ENCODE assay signal across 14 mouse cellular contexts in the genomic region with DNA sequence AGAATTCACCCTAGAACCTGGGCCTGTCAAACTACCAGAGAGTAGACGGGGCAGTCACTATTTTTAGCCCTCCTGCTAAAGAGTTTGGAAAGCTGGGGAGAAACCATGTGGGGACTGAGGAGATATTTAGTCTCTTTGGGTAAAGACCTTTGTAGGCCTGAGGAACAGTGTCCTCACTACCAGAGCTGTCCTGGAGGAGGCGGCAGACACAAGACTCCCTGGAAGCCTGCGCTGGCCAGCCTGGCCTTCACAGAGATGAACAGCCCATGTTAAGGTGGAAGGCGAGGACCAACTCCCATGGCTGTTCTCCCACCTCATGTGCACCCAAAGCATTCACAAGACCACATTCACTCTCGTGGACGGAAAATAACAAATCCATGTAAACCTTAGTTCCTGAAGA. TPM values are rescaled to one million over a fixed set of nuclear protein-coding genes. Genes with fewer than 3 reads are reported as not detected.
DNase-seq lines count a peak whose midpoint lies in the region; ATAC-seq and TF ChIP-seq lines count a peak whose summit lies in the region.
"Had no signal": no experiment of that assay in that cellular context is flagged by ENCODE, and none has a peak within 500 bp of the region (broad histone marks: within the 10 kb centered on the region; RNA-seq: fewer than 3 reads in every experiment).

No protein-coding gene starts in this region.

- 81% methylated on average over 6 of the region's 6 CpGs for WGBS in intestine, postnatal 0 days
- WGBS in intestine, embryonic 16.5 days = 81% methylated on average over 6 of the region's 6 CpGs
- 74% methylated on average over 6 of the region's 6 CpGs for WGBS in liver, postnatal 0 days (ENCODE audit: insufficient replicate concordance)

- no peak overlapping the region for H3K4me2 ChIP-seq in intestine, postnatal 0 days (replicated peaks; ENCODE audit: low read depth)
- no peak overlapping the region for H3K4me2 ChIP-seq in intestine, embryonic 16.5 days (ENCODE audit: low read depth, low read length)
- no peak overlapping the region for H3K4me2 ChIP-seq in liver, postnatal 0 days (ENCODE audit: low read depth, low read length)

- ATAC-seq in intestine, postnatal 0 days = no peak
- no peak for ATAC-seq in intestine, embryonic 16.5 days
- no peak for ATAC-seq in liver, postnatal 0 days
- ATAC-seq in monocyte, adult 5-6 weeks (replicated peaks; ENCODE audit: insufficient number of reproducible peaks, low FRiP score, low TSS enrichment, poor library complexity, severe bottlenecking) = no peak
- ATAC-seq: hindbrain, postnatal 0 days had no signal

- no peak overlapping the region for H3K9ac ChIP-seq in intestine, postnatal 0 days (ENCODE audit: low read depth, low read length)
- no peak overlapping the region for H3K9ac ChIP-seq in intestine, embryonic 16.5 days (ENCODE audit: low read depth, low read length)
- H3K9ac ChIP-seq in liver, postnatal 0 days (replicated peaks) = no peak overlapping the region

- H3K4me1 ChIP-seq in intestine, postnatal 0 days (replicated peaks; ENCODE audit: control insufficient read depth, insufficient read depth, low read length) = 0 out of 2 replicates have a peak, but pooled peaks cover 9% of the 10 kb centered on the region
- peaks cover 10% of the 10 kb centered on the region; the same call in 1 of the 2 replicates for H3K4me1 ChIP-seq in intestine, embryonic 16.5 days (ENCODE audit: control insufficient read depth, insufficient read depth, low read length)
- peaks cover 42% of the 10 kb centered on the region for H3K4me1 ChIP-seq in liver, postnatal 0 days (ENCODE audit: insufficient read depth)

- peak; percentile 27 for DNase-seq in 3T3-L1 (ENCODE audit: low read depth, low spot score)
- DNase-seq in NIH3T3 (ENCODE audit: low read depth) = peak; percentile 21
- DNase-seq in liver, postnatal 0 days = no peak
- DNase-seq in left cerebral cortex, adult 2 months (ENCODE audit: extremely low spot score in 1 of 2, low spot score in 2 of 2) = no peak
- DNase-seq: adrenal gland, adult 2 months; cerebellum, postnatal 14 days; layer of hippocampus, adult 9-11 months; thymus, adult 18-20 months had no signal

- intact Hi-C loops in left cerebral cortex, adult 2 months (cut with DNase I) = no loop called here

- no peaks in the 10 kb centered on the region for H3K27me3 ChIP-seq in intestine, postnatal 0 days (replicated peaks; ENCODE audit: control insufficient read depth, insufficient read depth, low read length)
- H3K27me3 ChIP-seq in intestine, embryonic 16.5 days (replicated peaks; ENCODE audit: control insufficient read depth, insufficient read depth, low read length) = no peaks in the 10 kb centered on the region
- no peaks in the 10 kb centered on the region for H3K27me3 ChIP-seq in liver, postnatal 0 days (ENCODE audit: insufficient read depth, low read length)

- no peak overlapping the region for H3K27ac ChIP-seq in intestine, postnatal 0 days (ENCODE audit: low read depth, low read length)
- no peak overlapping the region for H3K27ac ChIP-seq in intestine, embryonic 16.5 days (ENCODE audit: low read length)
- H3K27ac ChIP-seq in liver, postnatal 0 days (ENCODE audit: low read depth) = no peak overlapping the region
- H3K27ac ChIP-seq in left cerebral cortex, adult 2 months = no peak overlapping the region
- H3K27ac ChIP-seq: embryonic facial prominence, embryonic 10.5 days; hindbrain, postnatal 0 days had no signal

- H3K36me3 ChIP-seq in intestine, postnatal 0 days (ENCODE audit: control insufficient read depth, insufficient read depth) = no peaks in the 10 kb centered on the region
- H3K36me3 ChIP-seq in intestine, embryonic 16.5 days (ENCODE audit: control insufficient read depth, insufficient read depth, low read length) = no peaks in the 10 kb centered on the region
- no peaks in the 10 kb centered on the region; the same call in 1 of the 2 replicates for H3K36me3 ChIP-seq in liver, postnatal 0 days (replicated peaks; ENCODE audit: insufficient read depth, low read length)
- H3K36me3 ChIP-seq: embryonic facial prominence, embryonic 10.5 days had no signal

- H3K9me3 ChIP-seq in intestine, postnatal 0 days (ENCODE audit: control insufficient read depth) = no peaks in the 10 kb centered on the region
- no peaks in the 10 kb centered on the region for H3K9me3 ChIP-seq in intestine, embryonic 16.5 days (ENCODE audit: control insufficient read depth, low read length)
- H3K9me3 ChIP-seq in liver, postnatal 0 days (ENCODE audit: low read length) = no peaks in the 10 kb centered on the region
- H3K9me3 ChIP-seq: embryonic facial prominence, embryonic 10.5 days had no signal

- no peak for TF ChIP-seq EP300 in liver, postnatal 0 days (IDR thresholded peaks at IDR 0.05; ENCODE audit: low read depth)

- TF ChIP-seq CTCF in intestine, postnatal 0 days (IDR thresholded peaks at IDR 0.05; ENCODE audit: low read depth) = peak; percentile 36
- TF ChIP-seq CTCF in liver, postnatal 0 days (IDR thresholded peaks at IDR 0.05; ENCODE audit: low read depth) = peak; percentile 45
- TF ChIP-seq CTCF in left cerebral cortex, adult 2 months (IDR thresholded peaks at IDR 0.05) = no peak

- H3K4me3 ChIP-seq in intestine, postnatal 0 days (ENCODE audit: low read depth, low read length) = no peak overlapping the region
- H3K4me3 ChIP-seq in intestine, embryonic 16.5 days (ENCODE audit: low read length) = no peak overlapping the region
- H3K4me3 ChIP-seq in liver, postnatal 0 days (ENCODE audit: low read depth, low read length) = no peak overlapping the region
- no peak overlapping the region for H3K4me3 ChIP-seq in left cerebral cortex, adult 2 months
- H3K4me3 ChIP-seq: embryonic facial prominence, embryonic 10.5 days; myocyte had no signal

RNA-seq across cellular contexts. Expression of a gene that starts 5.8 kb away (rescaled TPM):
- polyA plus RNA-seq in intestine, postnatal 0 days (2015; fragmentation: Nextera tagmentation; extraction: Ambion mirVana) = 48.0 and 56.4 TPM in 2 replicates
- polyA plus RNA-seq in intestine, embryonic 16.5 days (2015; fragmentation: Nextera tagmentation; extraction: Ambion mirVana) = 63.5 and 65.9 TPM in 2 replicates
- polyA plus RNA-seq in liver, postnatal 0 days (2015; fragmentation: Nextera tagmentation; extraction: Ambion mirVana) = 59.3 and 59.9 TPM in 2 replicates
- 201 to 235 TPM (median 234 TPM) in 3 replicates for total RNA-seq in monocyte, adult 5-6 weeks (2017)
- total RNA-seq in left cerebral cortex, adult 2 months (2021) = 100 to 1,000 TPM; 103 to 109 TPM

Comparison
In these comparisons a context has a peak if more than half of its experiments do, and no peak if none do; other contexts are left out.
1. DNase-seq: peak in 3T3-L1 (single experiment) and NIH3T3 (single experiment); none in liver, postnatal 0 days (single experiment) and left cerebral cortex, adult 2 months (0 of 2).